Comparison of ENCODE assay signal across 8 mouse cellular contexts in genomic region chr8:83715031-83715690, GRCm38 (mm10). TPM values are rescaled to one million over a fixed set of nuclear protein-coding genes. Genes with fewer than 3 reads are reported as not detected.
DNase-seq lines count a peak whose midpoint lies in the region; ATAC-seq and TF ChIP-seq lines count a peak whose summit lies in the region.

Gene Ddx39, plus strand, starts transcription at chr8:83715177.

- no peaks in the 10 kb centered on the region for H3K27me3 ChIP-seq in forebrain, embryonic 10.5 days (ENCODE audit: poor library complexity, severe bottlenecking)
- no peaks in the 10 kb centered on the region for H3K27me3 ChIP-seq in heart, embryonic 15.5 days
- no peaks in the 10 kb centered on the region for H3K27me3 ChIP-seq in liver, embryonic 14.5 days (ENCODE audit: control insufficient read depth, insufficient read depth, low read length)
- H3K27me3 ChIP-seq in neural tube, embryonic 11.5 days (ENCODE audit: control insufficient read depth, insufficient read depth, low read length), result no peaks in the 10 kb centered on the region
- H3K27me3 ChIP-seq in stomach, postnatal 0 days (ENCODE audit: control insufficient read depth, insufficient read depth, low read length), result no peaks in the 10 kb centered on the region

- under 1% methylated on average over 63 of the region's 63 CpGs for WGBS in forebrain, embryonic 10.5 days
- WGBS in heart, embryonic 15.5 days, result under 1% methylated on average over 63 of the region's 63 CpGs
- under 1% methylated on average over 61 of the region's 63 CpGs for WGBS in liver, embryonic 14.5 days (ENCODE audit: insufficient replicate concordance)
- WGBS in neural tube, embryonic 11.5 days, result under 1% methylated on average over 63 of the region's 63 CpGs
- WGBS in stomach, postnatal 0 days, result under 1% methylated on average over 62 of the region's 63 CpGs

- H3K9me3 ChIP-seq in forebrain, embryonic 10.5 days, result no peaks in the 10 kb centered on the region
- H3K9me3 ChIP-seq in heart, embryonic 15.5 days (replicated peaks), result no peaks in the 10 kb centered on the region
- H3K9me3 ChIP-seq in liver, embryonic 14.5 days (ENCODE audit: control insufficient read depth, low read length), result no peaks in the 10 kb centered on the region
- H3K9me3 ChIP-seq in neural tube, embryonic 11.5 days (ENCODE audit: control insufficient read depth, low read length), result no peaks in the 10 kb centered on the region
- H3K9me3 ChIP-seq in stomach, postnatal 0 days (ENCODE audit: control insufficient read depth, low read length), result no peaks in the 10 kb centered on the region

- H3K4me1 ChIP-seq in forebrain, embryonic 10.5 days, result peaks cover 23% of the 10 kb centered on the region
- H3K4me1 ChIP-seq in heart, embryonic 15.5 days (replicated peaks), result peaks cover 21% of the 10 kb centered on the region
- H3K4me1 ChIP-seq in liver, embryonic 14.5 days (replicated peaks; ENCODE audit: control insufficient read depth in 2 of 2, insufficient read depth in 2 of 2, low read length in 1 of 2), result peaks cover 15 to 17% of the 10 kb centered on the region in 2 experiments
- H3K4me1 ChIP-seq in neural tube, embryonic 11.5 days (ENCODE audit: control insufficient read depth, insufficient read depth, low read length), result peaks cover 10% of the 10 kb centered on the region
- no peaks in the 10 kb centered on the region for H3K4me1 ChIP-seq in stomach, postnatal 0 days (replicated peaks; ENCODE audit: control insufficient read depth, insufficient read depth)

- H3K9ac ChIP-seq in heart, embryonic 15.5 days, result peak within 1 kb of the TSS; percentile 86
- H3K9ac ChIP-seq in liver, embryonic 14.5 days (replicated peaks), result peak within 1 kb of the TSS; percentile 72
- H3K9ac ChIP-seq in neural tube, embryonic 11.5 days (ENCODE audit: low read length), result peak within 1 kb of the TSS; percentile 86
- H3K9ac ChIP-seq in stomach, postnatal 0 days (ENCODE audit: low read length), result peak within 1 kb of the TSS; percentile 85

- H3K4me3 ChIP-seq in forebrain, embryonic 10.5 days, result peak within 1 kb of the TSS; percentile 98
- peak within 1 kb of the TSS; percentile 93 for H3K4me3 ChIP-seq in heart, embryonic 15.5 days
- H3K4me3 ChIP-seq in liver, embryonic 14.5 days (ENCODE audit: insufficient read depth in 1 of 2, low read depth in 2 of 2, low read length in 2 of 2), result peak within 1 kb of the TSS; percentile 77 to 82
- peak within 1 kb of the TSS; percentile 92 for H3K4me3 ChIP-seq in neural tube, embryonic 11.5 days (ENCODE audit: low read depth, low read length)
- peak within 1 kb of the TSS; percentile 84 for H3K4me3 ChIP-seq in stomach, postnatal 0 days (ENCODE audit: low read depth, low read length)

- H3K36me3 ChIP-seq in forebrain, embryonic 10.5 days (replicated peaks), result peaks cover 18% of the 10 kb centered on the region
- peaks cover 6% of the 10 kb centered on the region for H3K36me3 ChIP-seq in heart, embryonic 15.5 days
- H3K36me3 ChIP-seq in liver, embryonic 14.5 days (replicated peaks; ENCODE audit: control insufficient read depth, insufficient read depth, low read depth), result peaks cover 8% of the 10 kb centered on the region
- peaks cover under 1% of the 10 kb centered on the region; the same call in 1 of the 2 replicates for H3K36me3 ChIP-seq in neural tube, embryonic 11.5 days (ENCODE audit: control insufficient read depth, insufficient read depth, low read length)
- peaks cover 6% of the 10 kb centered on the region for H3K36me3 ChIP-seq in stomach, postnatal 0 days (ENCODE audit: control insufficient read depth, insufficient read depth, low read length)

- TF ChIP-seq EP300 in liver, embryonic 14.5 days (IDR thresholded peaks at IDR 0.05; ENCODE audit: low read depth), result peak; percentile 54
- no peak for TF ChIP-seq EP300 in stomach, postnatal 0 days (optimal IDR thresholded peaks at IDR 0.05)

- H3K4me2 ChIP-seq in heart, embryonic 15.5 days, result peak within 1 kb of the TSS; percentile 82
- peak within 1 kb of the TSS; percentile 85 for H3K4me2 ChIP-seq in liver, embryonic 14.5 days (ENCODE audit: low read depth)
- H3K4me2 ChIP-seq in neural tube, embryonic 11.5 days (ENCODE audit: low read depth), result peak within 1 kb of the TSS; percentile 83
- H3K4me2 ChIP-seq in stomach, postnatal 0 days (replicated peaks; ENCODE audit: low read depth), result peak within 1 kb of the TSS; percentile 74

- ATAC-seq in heart, embryonic 15.5 days (replicated peaks; ENCODE audit: insufficient number of reproducible peaks, insufficient read depth, low FRiP score, low read depth), result peak; percentile 99
- ATAC-seq in liver, embryonic 14.5 days (ENCODE audit: insufficient read depth), result peak; percentile 99
- ATAC-seq in neural tube, embryonic 11.5 days (ENCODE audit: insufficient read depth, low FRiP score, low TSS enrichment), result peak; percentile 99
- peak; percentile 99 for ATAC-seq in stomach, postnatal 0 days (ENCODE audit: low FRiP score, low TSS enrichment)

- TF ChIP-seq CTCF in liver, embryonic 14.5 days (IDR thresholded peaks at IDR 0.05; ENCODE audit: low read depth), result no peak; the same call in 1 of the 2 replicates
- no peak for TF ChIP-seq CTCF in stomach, postnatal 0 days (IDR thresholded peaks at IDR 0.05; ENCODE audit: low read depth)

- DNase-seq in CD8-positive naive resting alpha-beta T cell, adult 2 months (ENCODE audit: low read depth in 2 of 2, low spot score in 2 of 2), result peak; percentile 94 to 98
- peak; percentile 98 for DNase-seq in c-Kit-positive CD71-negative TER-119-negative erythroid progenitor cells, embryonic 14.5 days (ENCODE audit: low read depth)
- peak; percentile 95 for DNase-seq in forebrain, embryonic 10.5 days (ENCODE audit: extremely low spot score, low spot score)
- DNase-seq in kidney, postnatal 25 days, result peak; percentile 98
- peak; percentile 98 to 99 (median 99) for DNase-seq in liver, embryonic 14.5 days (ENCODE audit: low read depth in 3 of 3, low spot score in 3 of 3)
- peak; percentile 94 for DNase-seq in neural tube, embryonic 11.5 days (ENCODE audit: low spot score)
- DNase-seq in stomach, postnatal 0 days (ENCODE audit: low spot score), result peak; percentile 95

- peak within 1 kb of the TSS; percentile 99 for H3K27ac ChIP-seq in forebrain, embryonic 10.5 days
- H3K27ac ChIP-seq in heart, embryonic 15.5 days, result peak within 1 kb of the TSS; percentile 94
- peak within 1 kb of the TSS; percentile 59 for H3K27ac ChIP-seq in liver, embryonic 14.5 days
- H3K27ac ChIP-seq in neural tube, embryonic 11.5 days (ENCODE audit: low read depth, low read length), result peak within 1 kb of the TSS; percentile 85
- peak within 1 kb of the TSS; percentile 94 for H3K27ac ChIP-seq in stomach, postnatal 0 days (replicated peaks)

RNA-seq across cellular contexts. Expression of gene Ddx39, which starts in this region (rescaled TPM):
- 364 and 371 TPM in 2 replicates for polyA plus RNA-seq in forebrain, embryonic 10.5 days (2016; fragmentation: Nextera tagmentation; extraction: Ambion mirVana)
- polyA plus RNA-seq in heart, embryonic 15.5 days (2015; fragmentation: Nextera tagmentation; extraction: Ambion mirVana), result 107 and 135 TPM in 2 replicates
- 92.3 and 110 TPM in 2 replicates for polyA plus RNA-seq in liver, embryonic 14.5 days (2012; rRNA removed)
- polyA plus RNA-seq in liver, embryonic 14.5 days (2014; fragmentation: Nextera tagmentation; extraction: Ambion mirVana), result 191 and 199 TPM in 2 replicates
- polyA plus RNA-seq in neural tube, embryonic 11.5 days (2014; fragmentation: Nextera tagmentation; extraction: Ambion mirVana), result 214 and 223 TPM in 2 replicates
- polyA plus RNA-seq in stomach, postnatal 0 days (2015; fragmentation: Nextera tagmentation; extraction: Ambion mirVana), result 83.8 and 86.6 TPM in 2 replicates

Comparison
In these comparisons a context has a peak if more than half of its experiments do, and no peak if none do; other contexts are left out.
1. Peak in every context shown above with its lines: DNase-seq, ATAC-seq, H3K4me3 ChIP-seq and H3K27ac ChIP-seq.